Mouse (Mus musculus) spleen, adult 12 weeks (tissue): ENCODE measurements around the gene Gm28372.

Experiments used
- DNase-seq: peaks from one replicate; pipeline ENCODE4 v3.0.0; 2022; ENCODE audit warnings: low spot score

The Gm28372 gene

DNA sequence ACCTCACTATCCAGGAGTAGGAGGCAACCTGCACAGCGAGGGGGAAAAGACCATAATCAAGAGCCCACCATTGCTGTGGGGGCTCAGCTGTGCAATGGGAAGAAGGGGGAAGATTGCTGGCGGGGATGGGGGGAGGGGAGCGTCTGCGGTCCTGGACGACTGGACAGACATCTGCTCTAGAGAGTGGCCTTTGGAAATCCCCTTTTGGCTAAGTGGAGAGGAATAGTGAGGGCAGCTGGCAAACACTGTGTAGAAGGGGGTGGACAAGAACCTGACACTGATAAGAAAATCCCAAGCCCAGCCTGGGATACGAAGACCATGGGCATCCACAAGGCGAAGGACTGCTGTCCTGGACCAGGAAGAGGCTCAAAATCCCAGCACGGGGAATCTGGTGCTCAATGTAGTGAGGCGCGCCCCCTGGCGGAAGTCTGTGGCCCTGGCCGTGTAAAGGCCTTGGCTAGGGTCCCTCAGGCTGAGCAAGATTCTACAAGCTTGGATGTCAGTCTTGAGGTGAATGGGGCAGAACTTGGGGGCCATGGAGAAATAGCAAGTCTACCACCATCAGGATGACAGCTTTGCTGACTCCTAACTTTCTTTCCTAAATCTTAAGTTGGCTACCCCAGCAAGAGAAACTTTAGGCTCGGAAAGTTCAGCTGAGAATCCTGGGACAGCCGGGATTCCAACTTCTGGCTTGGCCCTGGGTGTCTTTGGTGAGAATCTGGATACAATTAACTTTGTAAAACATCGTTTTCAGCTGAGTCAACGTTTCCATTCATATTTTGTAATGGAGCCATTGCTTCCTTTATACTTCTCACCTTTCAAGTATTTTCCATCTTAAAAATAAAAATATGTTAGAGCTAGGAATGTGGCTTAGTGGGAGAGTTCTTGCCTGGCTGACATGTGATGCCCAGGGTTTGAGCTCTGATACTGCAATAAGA lies 6.8 kb downstream of the Gm28372 start:
- peak; percentile 44 for DNase-seq

DNA sequence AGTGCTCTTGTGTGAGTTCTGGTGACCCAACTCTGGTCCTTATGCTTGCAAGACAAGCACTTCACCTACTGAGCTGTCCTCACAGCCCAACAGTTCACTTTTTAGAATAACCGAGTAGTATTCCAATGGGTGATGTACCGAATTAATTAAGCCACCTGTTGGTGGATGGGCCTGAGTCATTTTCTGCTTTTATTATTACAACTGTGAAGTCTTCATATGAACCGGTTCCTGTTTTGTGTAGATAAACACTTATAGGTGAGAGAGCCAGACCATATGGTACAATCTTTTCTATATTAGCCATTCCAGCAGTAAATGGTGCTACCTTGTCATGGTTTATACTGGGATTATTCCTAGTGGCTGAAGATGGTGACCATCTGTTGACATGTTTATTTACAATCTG lies 7.7 kb downstream of the Gm28372 start:
- no peak for DNase-seq

DNA sequence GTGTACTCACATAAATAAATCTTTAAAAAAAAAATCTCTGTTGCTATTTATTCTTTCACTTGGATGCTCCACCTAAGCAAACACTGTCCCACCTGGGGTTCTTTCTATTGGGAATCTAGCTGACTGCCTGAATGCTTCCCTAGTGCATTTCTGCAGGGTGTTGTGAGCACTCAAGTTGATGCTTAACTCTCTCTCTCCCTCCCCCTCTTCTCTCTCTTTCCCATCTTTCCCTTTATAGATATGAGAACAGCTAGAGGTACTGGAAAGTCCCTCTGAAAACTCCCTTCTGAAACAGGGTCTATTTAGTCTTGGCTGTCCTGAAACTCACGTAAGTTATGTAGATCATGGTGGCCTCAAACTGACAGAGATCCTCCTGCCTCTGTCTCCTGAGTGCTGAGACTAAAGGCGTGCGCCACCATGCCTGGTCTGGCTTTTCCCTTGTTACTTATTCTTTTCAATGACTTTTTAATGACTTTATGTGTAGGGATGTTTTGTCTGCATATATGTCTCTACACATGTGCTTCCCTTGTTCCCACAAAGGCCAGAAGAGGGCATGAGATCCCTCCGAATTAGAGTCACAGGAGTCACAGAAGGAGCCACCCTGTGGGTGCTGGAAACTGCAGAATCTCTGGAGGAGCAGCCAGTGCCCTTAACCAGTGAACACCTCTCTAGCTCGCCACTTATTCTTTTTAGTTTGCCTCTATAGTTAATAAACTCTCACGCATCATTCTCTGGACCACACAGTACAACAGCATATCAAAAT lies 9.2 kb downstream of the Gm28372 start:
- no peak for DNase-seq

DNA sequence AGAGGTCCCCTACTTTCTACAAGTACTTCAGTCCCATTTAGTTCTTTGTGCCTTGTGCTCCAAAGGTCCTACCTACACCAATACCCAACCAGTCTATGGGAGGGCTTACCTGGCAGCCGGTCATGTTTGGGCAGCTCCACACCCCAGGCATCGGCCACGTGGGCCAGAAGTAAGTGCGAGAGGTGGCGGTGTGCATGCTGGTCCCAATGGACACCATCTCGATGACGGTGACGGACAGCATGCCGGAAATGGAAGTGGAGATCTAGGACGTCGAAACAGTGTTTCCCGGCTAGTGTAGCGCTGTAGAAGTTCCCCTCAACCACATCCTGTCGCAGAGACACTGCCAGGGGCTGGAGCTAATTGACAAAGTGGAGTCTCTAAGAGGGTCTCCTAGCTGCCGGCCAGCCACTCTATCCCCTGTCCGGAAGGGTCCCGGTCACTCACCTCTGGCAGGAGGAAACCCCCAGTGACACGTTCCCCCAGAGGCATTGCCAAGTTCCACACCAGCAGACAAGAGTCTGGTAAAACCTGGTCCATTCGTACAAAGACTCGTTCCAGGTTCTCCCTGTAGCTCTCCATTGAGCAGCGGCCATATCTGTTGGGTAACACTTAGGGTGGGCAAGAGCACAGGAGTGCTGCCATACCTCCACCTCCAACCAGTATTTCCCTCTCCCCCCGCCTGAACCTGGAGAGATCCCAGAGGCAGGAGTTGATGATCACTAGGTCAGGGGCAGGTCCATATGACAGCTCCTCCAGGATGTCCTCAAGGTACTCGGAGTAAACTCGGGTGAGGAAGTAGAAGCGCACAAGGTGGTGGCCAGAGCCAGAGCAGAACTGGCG lies 17.0 kb downstream of the Gm28372 start:
- no peak for DNase-seq

DNA sequence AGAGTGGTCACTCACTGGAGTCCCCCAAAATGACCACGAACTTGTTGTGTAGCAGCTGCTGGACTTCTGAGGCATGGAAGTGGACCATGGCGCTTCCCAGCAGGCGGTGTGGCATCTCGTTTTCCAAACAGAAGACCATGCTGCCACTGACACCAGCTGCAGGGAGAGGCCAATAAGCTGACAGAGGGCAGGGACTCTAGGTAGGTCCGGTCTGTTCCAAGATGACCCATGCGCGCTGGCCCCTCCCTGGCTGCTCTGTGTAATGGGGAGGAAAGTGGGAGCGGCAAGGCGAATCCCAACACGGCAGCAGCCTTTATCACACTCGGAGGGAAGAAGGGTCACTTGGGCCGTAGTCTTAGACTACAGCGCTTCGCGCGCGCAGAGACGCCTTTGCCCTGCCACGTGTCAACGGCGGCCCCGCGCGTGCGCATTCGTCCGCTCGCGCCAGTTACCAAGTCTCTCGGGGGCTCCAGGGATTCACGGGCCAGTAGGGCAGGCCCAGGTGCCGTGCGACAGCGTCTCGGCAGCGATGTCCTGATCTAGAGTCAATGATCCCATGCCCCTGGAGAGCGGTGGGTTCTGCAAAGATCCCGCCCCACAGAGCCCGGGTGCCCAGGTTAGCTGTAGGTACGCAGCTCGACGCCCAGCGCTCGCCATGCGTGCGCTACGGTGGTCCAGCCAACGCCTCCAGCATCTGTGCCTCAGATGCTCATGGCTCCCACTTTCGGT lies 18.5 kb downstream of the Gm28372 start:
- DNase-seq, result no peak

DNA sequence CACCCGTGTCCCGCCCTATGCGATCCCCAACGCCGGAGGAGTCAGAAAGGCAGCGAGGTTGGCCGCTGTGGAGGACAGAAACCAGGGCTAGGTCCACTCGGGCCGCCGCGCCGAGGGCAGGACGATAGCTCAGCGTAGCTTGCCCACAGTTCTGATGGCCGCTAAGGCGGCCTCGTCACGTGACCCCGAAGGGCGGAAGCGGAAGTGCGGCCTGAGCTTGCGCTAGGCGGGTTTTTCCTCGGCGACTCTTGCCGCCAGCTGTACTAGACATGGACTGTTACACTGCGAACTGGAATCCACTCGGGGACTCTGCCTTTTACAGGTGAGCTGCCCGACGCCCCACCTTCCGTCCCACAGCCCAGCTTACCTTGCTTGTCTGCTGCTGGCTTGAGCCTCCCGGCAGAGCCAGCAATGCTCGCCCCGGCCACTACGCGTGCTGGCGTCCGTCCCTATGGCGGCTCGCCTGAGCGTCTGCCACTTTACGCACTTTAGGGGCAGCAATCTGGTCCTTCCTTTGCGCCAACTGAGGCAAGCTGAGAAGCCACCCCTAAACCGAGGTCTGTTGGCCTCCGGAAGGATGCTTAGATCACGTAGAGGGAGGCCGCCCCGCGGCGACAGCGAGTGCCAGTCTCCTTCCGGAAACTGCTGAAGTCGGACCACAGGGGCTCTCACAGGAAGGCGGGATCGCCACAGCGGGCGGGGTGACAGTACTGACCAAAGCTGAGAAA lies 19.3 kb downstream of the Gm28372 start, which contains the start of the genes Vps16 and Pced1a:
Vps16 (plus strand) TSS at position 214 of the 728 bp plus-strand sequence.
Pced1a (minus strand) TSS at position 576 of the 728 bp plus-strand sequence.
- peak; percentile 89 for DNase-seq

DNA sequence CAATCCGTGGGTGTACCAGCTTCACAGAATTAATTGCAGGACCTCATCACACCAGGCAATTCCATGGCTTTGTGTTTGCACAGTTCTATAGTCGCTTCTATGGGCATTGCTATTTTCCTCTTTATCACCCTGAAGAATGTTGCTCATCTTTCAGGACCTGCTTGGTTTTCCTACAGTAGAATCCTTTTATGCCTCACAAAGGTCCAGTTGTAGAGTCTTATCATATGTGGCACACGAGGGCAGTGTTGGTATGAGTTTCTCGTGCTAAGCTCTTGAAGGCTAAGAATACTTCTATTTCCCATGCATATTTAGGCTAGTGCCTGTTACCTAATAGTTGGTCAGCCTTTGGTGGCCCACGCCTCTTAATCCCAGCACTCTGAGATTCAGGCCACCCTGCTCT lies 20.1 kb downstream of the Gm28372 start:
- no peak for DNase-seq

DNA sequence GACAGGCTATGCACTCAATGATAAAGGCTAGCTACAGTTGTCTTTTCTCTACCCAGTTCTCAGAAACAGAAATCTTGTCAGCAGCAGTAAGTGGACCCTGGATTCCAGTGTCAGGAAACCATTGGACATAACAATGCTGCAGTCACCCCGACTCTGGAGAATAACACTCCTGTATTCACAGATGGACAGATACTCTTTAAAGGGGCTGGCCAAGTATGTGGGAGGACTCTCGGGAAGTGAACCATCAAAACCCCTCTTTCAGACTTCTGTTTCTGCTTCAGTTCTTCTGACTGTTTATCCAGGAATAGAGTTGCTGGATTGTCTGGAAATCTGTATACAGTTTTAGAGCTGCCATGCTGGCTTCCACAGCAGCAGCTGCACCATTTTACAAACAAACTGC lies 24.8 kb downstream of the Gm28372 start:
- DNase-seq, result no peak

DNA sequence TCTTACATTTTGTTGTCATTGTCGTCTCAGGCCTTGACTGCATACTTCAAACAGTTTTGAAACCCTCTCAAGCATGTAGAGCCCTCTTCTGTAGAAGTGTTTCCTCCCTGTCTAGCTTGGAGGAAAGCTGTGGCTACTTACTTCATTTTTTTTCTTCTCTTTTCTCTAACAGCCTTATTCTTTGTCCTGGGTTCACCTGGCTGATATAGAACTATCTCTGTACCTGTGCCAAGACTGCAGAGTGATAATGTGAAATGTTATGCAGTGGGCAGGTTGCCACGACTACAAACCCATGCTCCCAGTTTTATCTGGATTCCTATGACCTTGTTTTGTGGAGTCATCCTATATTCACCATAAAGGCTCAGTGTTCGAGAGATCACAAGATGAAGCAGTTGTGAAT lies 25.4 kb downstream of the Gm28372 start:
- no peak for DNase-seq

DNA sequence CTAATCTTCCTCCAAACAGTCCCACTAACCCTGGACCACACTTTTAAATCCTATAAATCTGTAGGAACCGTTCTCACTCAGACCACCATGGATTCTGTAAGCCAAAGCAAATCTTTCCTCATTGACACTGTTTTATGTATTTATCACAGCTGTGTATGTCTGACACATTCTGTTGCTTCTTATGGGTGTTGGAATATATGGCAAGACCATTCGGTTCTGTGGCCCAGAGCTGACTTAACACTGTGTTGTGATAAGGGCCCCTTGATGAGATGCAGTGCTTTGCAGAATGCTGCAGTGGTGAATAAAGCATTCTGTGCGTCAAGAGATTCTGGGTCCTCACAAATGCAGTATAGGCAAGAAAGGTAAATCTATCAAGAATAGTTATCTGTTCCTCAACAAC lies 27.1 kb downstream of the Gm28372 start:
- no peak for DNase-seq

DNA sequence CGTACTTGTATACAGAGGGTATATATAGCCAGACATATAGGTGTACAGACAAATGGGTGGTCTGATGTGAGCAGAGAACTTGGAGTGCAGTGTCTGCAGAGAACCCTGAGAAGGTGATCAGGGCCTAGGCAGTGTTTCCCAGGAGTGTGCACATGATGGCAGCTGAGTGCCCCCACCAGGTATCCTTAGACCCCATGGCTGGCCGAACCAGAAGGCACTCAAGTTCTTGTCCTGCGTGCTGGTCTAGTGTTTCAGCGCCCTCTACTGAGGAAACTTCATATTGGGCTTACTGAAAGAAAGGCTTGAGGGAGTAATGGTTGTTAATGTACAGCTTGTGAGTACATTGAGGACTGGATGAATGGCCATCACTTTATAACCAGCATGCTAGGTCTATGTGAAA lies 28.1 kb downstream of the Gm28372 start:
- DNase-seq, result no peak

DNA sequence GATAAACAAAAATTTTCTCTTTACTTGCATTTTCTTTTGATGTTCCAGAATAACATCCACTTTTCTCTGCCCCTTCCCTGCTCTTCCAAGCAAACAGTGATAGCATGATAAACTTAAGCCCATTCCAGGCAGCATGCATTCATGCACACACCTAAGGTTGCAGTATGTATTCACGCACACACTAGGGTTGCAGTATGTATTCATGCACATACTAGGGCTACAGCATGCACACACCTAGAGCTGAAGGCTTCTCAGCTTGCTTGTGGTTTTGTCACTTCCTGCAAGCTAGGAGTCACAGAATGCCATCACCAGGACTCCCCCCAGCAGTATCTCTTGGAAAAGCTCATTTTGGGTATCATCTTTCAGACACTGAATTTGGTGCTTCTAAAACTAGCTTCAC lies 31.7 kb downstream of the Gm28372 start:
- DNase-seq, result no peak

DNA sequence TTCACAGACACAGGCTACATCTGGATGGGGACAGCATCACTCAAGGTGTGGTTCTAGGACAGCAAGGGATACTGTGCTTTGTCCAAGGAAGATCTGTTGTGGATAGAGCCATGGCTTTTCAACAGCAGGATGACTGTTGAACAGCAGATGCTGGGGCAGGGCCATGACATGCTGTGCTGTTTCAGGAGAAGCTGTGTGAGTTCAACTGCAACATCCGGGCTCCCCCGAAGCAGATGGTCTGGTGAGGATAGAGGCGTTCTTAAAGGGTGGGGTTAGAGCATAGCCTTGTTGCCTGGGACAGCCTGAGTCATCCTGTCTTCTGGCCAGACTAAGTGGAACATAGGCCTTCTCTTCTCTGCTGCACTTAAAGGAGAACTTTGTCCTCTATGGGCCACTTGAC lies 33.8 kb downstream of the Gm28372 start:
- DNase-seq, result no peak

DNA sequence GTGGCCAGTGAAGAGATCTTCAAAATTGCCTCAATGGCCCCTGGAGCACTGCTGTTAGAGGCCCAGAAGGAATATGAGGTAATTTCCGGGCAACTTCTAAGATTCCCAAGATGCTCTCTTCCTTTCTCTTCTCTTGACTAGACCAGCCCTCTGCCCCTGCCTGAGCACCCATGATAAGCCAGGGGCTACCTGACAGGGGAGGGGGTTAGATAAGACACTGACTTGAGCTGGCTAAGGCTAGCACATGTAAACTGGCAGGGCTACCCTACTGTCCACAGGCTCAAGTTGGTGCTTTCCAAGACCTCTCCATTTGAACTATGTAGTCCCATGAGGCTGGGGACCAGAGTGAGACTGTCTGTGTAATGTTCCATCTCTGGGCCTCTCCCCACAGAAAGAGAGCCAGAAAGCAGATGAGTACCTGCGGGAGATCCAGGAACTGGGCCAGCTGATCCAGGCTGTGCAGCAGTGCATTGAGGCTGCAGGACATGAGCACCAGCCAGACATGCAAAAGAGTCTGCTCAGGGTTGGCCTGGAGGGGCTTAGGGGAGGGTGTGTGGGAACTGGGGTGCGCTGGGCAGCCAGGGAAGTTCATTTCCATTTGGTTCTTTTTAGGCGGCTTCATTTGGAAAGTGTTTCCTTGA lies 34.9 kb downstream of the Gm28372 start:
- DNase-seq, result no peak

DNA sequence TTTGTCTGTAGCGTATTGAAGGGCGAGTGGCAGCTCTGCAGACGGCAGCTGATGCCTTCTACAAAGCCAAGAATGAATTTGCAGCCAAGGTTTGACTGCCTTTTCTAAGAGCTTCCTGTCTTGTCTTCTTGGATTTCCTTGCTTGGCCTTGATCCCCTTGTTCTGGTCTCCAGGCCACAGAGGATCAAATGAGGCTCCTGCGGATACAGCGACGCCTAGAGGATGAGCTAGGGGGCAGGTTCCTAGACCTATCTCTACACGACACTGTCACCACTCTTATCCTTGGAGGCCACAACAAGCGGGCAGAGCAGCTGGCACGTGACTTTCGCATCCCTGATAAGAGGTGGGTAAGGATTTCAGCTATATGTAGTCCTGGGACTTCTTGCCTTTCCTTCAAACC lies 37.1 kb downstream of the Gm28372 start:
- no peak for DNase-seq

DNA sequence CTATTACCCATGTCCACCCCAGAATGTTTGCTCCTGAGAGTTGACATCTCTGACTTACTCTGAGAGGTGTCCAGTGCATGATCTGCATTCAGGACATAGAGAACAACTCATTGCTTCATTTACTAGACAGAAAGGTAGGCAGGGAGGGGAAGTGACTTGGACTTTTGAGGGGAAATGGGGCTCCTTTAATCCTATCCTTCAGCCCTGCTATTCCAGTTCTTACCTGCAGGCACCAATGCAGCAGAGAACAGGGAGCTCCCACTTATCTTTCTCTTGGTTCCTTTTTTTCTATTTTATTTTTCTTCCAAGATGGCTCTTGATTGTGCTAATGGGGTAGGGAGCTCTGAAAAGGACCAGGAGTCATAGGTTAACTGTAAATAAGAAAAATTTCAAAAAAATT lies 43.4 kb downstream of the Gm28372 start:
- no peak for DNase-seq

DNA sequence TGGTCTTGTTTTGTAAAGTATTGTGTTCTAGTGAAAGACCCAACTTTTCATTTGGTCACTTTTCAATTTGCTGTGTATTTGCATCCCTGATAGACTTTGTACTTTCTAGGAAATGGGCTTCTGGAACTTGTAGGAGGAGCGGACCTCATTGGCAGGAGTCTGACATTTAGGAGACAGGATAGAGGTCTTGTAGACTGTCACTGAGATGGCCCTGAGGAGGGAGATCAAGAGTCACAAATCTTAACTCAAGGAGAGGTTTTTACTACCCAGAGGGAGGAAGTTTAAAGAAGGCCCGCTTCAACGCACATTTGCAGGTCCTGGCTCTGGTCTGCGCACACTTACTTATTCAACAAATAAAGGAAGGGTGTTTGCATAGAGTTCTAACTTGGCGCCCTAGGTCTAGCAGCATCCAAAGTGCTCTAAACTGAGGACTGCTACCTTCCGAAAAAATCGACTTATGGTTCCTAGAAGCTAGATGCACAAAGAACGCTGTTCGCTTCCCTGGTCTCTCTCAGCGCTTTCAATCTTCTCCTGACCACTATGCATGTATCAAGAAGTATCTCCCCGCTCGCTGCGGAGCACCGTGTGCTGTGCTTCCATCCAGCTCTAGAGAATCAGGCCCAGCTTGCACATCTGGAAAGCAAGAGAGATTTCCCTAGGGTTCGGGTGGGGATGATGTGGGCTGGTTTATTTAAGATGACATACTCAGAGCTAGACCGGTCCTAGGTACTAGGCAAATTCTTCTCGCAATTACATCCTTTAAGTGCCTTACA lies 44.2 kb downstream of the Gm28372 start:
- DNase-seq, result no peak

DNA sequence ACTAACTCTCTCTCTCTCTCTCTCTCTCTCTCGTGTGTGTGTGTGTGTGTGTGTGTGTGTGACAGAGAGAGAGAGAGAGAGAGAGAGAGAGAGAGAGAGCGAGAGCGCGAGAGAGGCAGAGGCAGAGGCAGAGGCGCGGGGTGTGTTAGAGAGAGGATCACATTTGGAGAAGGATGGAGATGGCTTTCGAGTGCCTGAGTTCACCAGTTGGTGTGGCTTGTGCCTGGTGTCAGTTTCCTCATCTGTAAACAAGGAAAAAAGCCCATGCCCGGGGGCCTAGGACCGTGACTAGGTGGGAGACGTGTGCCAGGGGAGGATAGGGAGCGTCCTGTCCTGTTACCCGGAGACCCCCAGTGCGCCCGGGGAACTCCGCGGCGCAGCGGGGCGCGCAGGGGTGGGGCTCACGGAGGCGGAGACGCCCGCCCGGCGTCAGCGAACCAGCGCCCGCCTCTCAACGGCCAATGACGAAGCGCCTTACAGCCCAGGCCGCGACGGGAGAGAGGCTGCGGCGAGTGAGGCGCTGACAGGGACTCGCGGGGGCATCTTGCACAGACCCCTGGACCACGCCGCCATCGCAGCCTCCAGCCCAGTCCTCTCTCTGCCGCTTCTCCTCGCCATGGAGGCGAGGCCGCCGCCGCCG lies 44.9 kb downstream of the Gm28372 start, which contains the start of gene Ptpra:
Ptpra (plus strand) TSS at position 485 of the 640 bp plus-strand sequence.
- peak; percentile 88 for DNase-seq

DNA sequence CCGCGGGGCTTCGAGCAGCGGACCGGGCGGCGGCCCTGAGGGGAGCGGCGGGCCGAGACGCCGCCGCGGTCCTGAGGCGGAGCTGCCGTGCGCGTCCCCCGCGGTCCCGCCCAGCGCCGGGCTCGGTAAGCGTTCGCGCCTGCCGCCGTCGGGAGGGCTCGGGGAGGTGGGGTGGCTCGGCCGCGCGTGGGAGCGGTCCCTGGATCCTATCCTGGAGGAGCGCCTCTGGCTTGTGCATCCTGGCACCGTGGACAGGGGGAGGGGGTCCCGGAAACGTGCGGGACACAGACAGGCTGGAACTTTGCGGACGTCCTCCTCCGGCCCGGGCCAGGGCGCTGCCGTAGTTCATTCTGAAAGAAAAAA lies 45.4 kb downstream of the Gm28372 start:
- peak; percentile 77 for DNase-seq
